Mouse (Mus musculus): ENCODE measurements around the gene Angel2. TPM values are rescaled to one million over a fixed set of nuclear protein-coding genes. Genes with fewer than 3 reads are reported as not detected.

The Angel2 gene
- polyA plus RNA-seq, 1 experiment, result 50.1 TPM

DNA sequence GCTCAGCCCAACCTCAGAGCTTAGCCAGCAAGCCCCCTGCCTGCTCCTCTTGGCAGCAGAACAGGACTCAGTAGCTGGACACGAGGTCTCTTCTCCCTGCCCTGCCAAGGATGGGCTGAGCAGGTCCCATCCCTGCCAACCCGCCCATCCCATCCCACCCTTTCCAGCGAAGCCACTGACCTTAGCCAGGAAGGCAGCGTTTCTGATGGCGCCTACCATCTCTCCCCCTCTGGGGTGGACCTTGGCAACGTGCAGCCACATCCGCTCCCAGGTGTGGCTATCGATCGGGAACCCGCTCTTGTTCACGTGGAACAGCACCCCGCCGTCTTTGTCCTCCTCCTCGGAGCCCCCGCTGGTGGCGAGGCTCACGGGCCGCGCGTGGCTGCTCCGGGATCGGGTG, 53.1 kb downstream of the Angel2 start:
- Histone ChIP-seq H3K4me1 (ENCODE audit: control insufficient read depth, insufficient read depth, low read length) (peaks cover 7% of the 10 kb centered on the region), H3K4me3 (ENCODE audit: insufficient read depth, low read length) (peak overlapping the region; percentile 59), H3K27ac (ENCODE audit: insufficient read depth, low read length) (no peak overlapping the region)
- TF ChIP-seq CTCF (IDR thresholded peaks at IDR 0.05; ENCODE audit: borderline replicate concordance, insufficient read depth, low read length) (no peak), POLR2A (IDR thresholded peaks at IDR 0.05; ENCODE audit: low read depth, low read length) (no peak)

DNA sequence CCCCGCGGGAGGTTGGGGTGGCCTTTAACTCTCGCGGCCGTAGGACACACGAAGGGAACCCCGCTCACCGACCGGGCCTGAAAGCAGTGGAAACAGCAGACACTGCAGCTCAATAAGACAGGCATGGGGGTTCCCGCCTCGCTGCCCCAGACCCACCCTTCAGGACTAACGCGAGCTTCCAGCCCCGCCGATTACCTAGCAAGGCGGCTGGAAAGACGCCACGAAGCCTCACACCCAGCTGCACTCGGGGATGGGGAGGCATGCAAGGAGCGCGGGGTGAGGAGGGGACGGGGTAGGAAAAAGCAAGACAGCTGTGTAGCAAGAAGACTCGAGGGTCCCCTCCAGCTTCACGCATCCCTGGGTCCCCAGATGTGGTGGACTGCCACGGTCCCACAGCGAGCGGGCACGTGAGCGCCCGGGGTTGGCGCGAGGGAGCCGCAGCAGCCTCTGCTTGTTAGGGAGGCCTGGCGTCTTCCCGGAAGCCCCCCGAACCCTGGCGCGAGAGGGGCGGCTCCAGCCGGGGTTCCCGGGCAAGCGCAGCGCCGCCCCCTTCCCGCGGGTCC, 53.7 kb downstream of the Angel2 start:
- H3K4me1 ChIP-seq (ENCODE audit: control insufficient read depth, insufficient read depth, low read length), result peaks cover 7% of the 10 kb centered on the region
- TF ChIP-seq CTCF (IDR thresholded peaks at IDR 0.05; ENCODE audit: borderline replicate concordance, insufficient read depth, low read length) (no peak), POLR2A (IDR thresholded peaks at IDR 0.05; ENCODE audit: low read depth, low read length) (no peak; the same call in 1 of the 2 replicates)
- peak overlapping the region; percentile 59 for H3K4me3 ChIP-seq (ENCODE audit: insufficient read depth, low read length)
- H3K27ac ChIP-seq (ENCODE audit: insufficient read depth, low read length), result peak overlapping the region; percentile 29; the same call in 1 of the 2 replicates

DNA sequence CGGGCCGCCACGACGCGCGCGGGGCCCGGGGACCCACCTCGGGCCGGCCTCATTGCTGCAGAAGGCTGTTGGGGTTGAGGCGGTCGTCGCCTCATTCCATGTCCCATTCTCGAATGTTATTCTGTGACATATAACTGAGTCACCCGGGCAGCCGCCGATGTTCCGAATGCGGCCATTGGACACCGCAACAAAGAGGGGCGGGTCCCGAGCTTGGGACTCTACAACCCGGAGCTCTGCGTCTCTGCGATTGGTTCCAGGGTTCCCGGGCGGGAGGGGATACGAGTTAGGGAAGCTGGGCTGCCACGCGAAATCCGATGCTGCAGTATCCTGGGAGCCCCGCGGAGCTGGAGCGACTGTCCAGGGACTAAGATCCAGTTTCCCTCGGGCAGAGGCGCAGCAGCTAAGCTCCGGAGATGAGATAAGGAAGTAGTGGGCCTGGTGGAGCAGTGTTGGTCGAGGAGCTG, 54.2 kb downstream of the Angel2 start, which contains the start of gene Vash2:
Gene Vash2 (minus strand): TSS at position 197 of the 464 bp plus-strand sequence.
- peak; percentile 81 for TF ChIP-seq POLR2A (IDR thresholded peaks at IDR 0.05; ENCODE audit: low read depth, low read length)
- no peak for TF ChIP-seq CTCF (IDR thresholded peaks at IDR 0.05; ENCODE audit: borderline replicate concordance, insufficient read depth, low read length)
- H3K4me1 ChIP-seq (ENCODE audit: control insufficient read depth, insufficient read depth, low read length), result peaks cover 7% of the 10 kb centered on the region

GRCm38 (mm10) chr1:190980470-190980869, 55.6 kb downstream of the Angel2 start:
- TF ChIP-seq POLR2A (IDR thresholded peaks at IDR 0.05; ENCODE audit: low read depth, low read length), result no peak
- H3K4me3 ChIP-seq (ENCODE audit: insufficient read depth, low read length), result no peak overlapping the region
- H3K27ac ChIP-seq (ENCODE audit: insufficient read depth, low read length), result no peak overlapping the region
- H3K4me1 ChIP-seq (ENCODE audit: control insufficient read depth, insufficient read depth, low read length), result peaks cover 7% of the 10 kb centered on the region

More for the DNA sequence above, 54.2 kb downstream of the Angel2 start, which contains the start of gene Vash2:
- peak within 1 kb of the TSS; percentile 44 for H3K27ac ChIP-seq (ENCODE audit: insufficient read depth, low read length)
- H3K4me3 ChIP-seq (ENCODE audit: insufficient read depth, low read length), result peak within 1 kb of the TSS; percentile 59

DNA sequence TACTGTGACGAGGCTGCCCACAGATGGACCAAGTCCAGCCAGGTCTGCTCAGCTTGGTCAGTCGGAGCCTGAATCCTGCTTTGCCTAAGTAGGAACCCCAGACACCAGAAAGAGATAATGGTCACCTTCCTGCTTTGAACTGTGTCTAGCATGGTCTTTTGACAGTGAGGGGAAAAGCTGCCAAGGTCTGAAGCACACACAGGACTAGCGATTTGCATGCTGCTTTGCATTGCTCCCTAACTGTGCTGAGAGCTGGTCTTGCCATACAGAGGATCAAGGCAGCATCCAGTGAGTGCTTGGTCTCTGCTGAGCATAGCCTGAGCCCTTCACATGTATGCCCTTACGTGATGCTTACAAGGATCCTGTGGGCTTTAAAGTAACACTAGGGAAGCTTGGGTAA, 56.5 kb downstream of the Angel2 start:
- no peak overlapping the region for H3K4me3 ChIP-seq (ENCODE audit: insufficient read depth, low read length)
- TF ChIP-seq CTCF (IDR thresholded peaks at IDR 0.05; ENCODE audit: borderline replicate concordance, insufficient read depth, low read length), result no peak
- no peak for TF ChIP-seq POLR2A (IDR thresholded peaks at IDR 0.05; ENCODE audit: low read depth, low read length)

GRCm38 (mm10) chr1:190989437-190990082, 64.6 kb downstream of the Angel2 start:
- no peak overlapping the region for H3K4me3 ChIP-seq (ENCODE audit: insufficient read depth, low read length)
- no peak for TF ChIP-seq POLR2A (IDR thresholded peaks at IDR 0.05; ENCODE audit: low read depth, low read length)
- no peak for TF ChIP-seq CTCF (IDR thresholded peaks at IDR 0.05; ENCODE audit: borderline replicate concordance, insufficient read depth, low read length)
- H3K4me1 ChIP-seq (ENCODE audit: control insufficient read depth, insufficient read depth, low read length), result no peaks in the 10 kb centered on the region
- H3K27ac ChIP-seq (ENCODE audit: insufficient read depth, low read length), result no peak overlapping the region

More for the DNA sequence above, 56.5 kb downstream of the Angel2 start:
- Histone ChIP-seq H3K27ac (ENCODE audit: insufficient read depth, low read length) (no peak overlapping the region), H3K4me1 (ENCODE audit: control insufficient read depth, insufficient read depth, low read length) (peaks cover 7% of the 10 kb centered on the region)

GRCm38 (mm10) chr1:190995548-190995947, 70.6 kb downstream of the Angel2 start:
- Histone ChIP-seq H3K27ac (ENCODE audit: insufficient read depth, low read length) (no peak overlapping the region), H3K4me1 (ENCODE audit: control insufficient read depth, insufficient read depth, low read length) (peaks cover 8% of the 10 kb centered on the region), H3K4me3 (ENCODE audit: insufficient read depth, low read length) (no peak overlapping the region)
- TF ChIP-seq POLR2A (IDR thresholded peaks at IDR 0.05; ENCODE audit: low read depth, low read length) (no peak), CTCF (IDR thresholded peaks at IDR 0.05; ENCODE audit: borderline replicate concordance, insufficient read depth, low read length) (no peak)

DNA sequence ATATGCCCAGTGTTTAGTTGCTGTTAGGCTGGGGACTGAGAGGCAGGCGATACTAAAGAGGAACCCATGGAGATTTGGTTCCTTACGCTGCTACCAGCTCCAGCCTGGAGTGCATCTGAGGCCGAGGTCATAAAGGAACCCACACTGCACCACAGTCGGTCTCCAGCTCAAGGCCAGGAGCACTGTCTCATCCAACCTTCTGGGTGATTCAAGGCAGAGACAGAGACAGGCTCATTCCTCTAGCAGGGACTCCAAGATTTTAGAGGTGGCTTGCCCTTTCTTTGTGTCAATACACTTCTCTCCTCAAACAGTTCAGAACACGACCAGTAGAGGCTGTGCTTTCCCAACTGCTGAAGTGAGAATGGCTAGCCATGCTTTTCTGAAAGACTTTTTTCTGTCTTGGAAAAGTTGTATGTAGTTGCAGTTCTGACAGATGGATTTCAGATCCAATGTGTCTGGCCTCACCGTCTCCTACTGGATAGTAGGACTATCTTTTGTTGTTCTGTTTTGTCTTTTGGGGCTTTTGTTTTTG, 71.5 kb downstream of the Angel2 start:
- Histone ChIP-seq H3K27ac (ENCODE audit: insufficient read depth, low read length) (no peak overlapping the region), H3K4me1 (ENCODE audit: control insufficient read depth, insufficient read depth, low read length) (peaks cover 8% of the 10 kb centered on the region), H3K4me3 (ENCODE audit: insufficient read depth, low read length) (no peak overlapping the region)
- TF ChIP-seq CTCF (IDR thresholded peaks at IDR 0.05; ENCODE audit: borderline replicate concordance, insufficient read depth, low read length) (no peak), POLR2A (IDR thresholded peaks at IDR 0.05; ENCODE audit: low read depth, low read length) (no peak)

Other genes starting within 250 kb of the Angel2 start
- gene Rps6kc1, start 13.3 kb upstream of the Angel2 start, polyA plus RNA-seq (2011; ENCODE audit: insufficient read length, low read depth, missing spikeins), result 25.0 and 28.7 TPM in 2 replicates
- gene Vash2, start 54.2 kb downstream of the Angel2 start, polyA plus RNA-seq (2011; ENCODE audit: insufficient read length, low read depth, missing spikeins), result 13.1 and 18.1 TPM in 2 replicates
- gene Flvcr1, start 101.0 kb downstream of the Angel2 start, polyA plus RNA-seq (2011; ENCODE audit: insufficient read length, low read depth, missing spikeins), result 7.5 and 9.4 TPM in 2 replicates
- not detected in 2 replicates for gene Spata45, start 111.5 kb downstream of the Angel2 start, polyA plus RNA-seq (2011; ENCODE audit: insufficient read length, low read depth, missing spikeins)
- 11.3 and 19.0 TPM in 2 replicates for gene Tatdn3, start 137.8 kb downstream of the Angel2 start, polyA plus RNA-seq (2011; ENCODE audit: insufficient read length, low read depth, missing spikeins)
- 5.7 and 11.7 TPM in 2 replicates for gene Nsl1, start 137.9 kb downstream of the Angel2 start, polyA plus RNA-seq (2011; ENCODE audit: insufficient read length, low read depth, missing spikeins)
- not detected in 2 replicates for gene Batf3, start 172.7 kb downstream of the Angel2 start, polyA plus RNA-seq (2011; ENCODE audit: insufficient read length, low read depth, missing spikeins)
- gene Fam71a, start 239.7 kb downstream of the Angel2 start, polyA plus RNA-seq (2011; ENCODE audit: insufficient read length, low read depth, missing spikeins), result not detected in 2 replicates